Mouse (Mus musculus) hindbrain, embryonic 14.5 days (tissue): ENCODE data around the gene Nedd9. TPM values are rescaled to one million over a fixed set of nuclear protein-coding genes. Genes with fewer than 3 reads are reported as not detected.

Experiments
- ATAC-seq: fragments of 200-750 bp; cut with Nextera tagmentation; 2 replicates; pipeline ENCODE4 v1.8.0; 2017; ENCODE audit warnings: moderate number of reproducible peaks, mild to moderate bottlenecking, moderate TSS enrichment, moderate library complexity; ENCODE audit not compliant: low FRiP score
- DNase-seq: peaks from one replicate; pipeline ENCODE4 v3.0.0-alpha.2; 2015; ENCODE audit warnings: low spot score
- H3K27ac ChIP-seq: fragments of 300-500 bp; sonication (generic); 2 replicates; pipeline ENCODE4 v1.5.1; 2014; ENCODE audit warnings: mild to moderate bottlenecking, moderate library complexity
- H3K27me3 ChIP-seq: fragments of 300-500 bp; sonication (generic); 2 replicates; pipeline ENCODE4 v1.6.1; 2014; ENCODE audit warnings: mild to moderate bottlenecking, low read length, mixed read lengths; ENCODE audit not compliant: control insufficient read depth, insufficient read depth
- H3K36me3 ChIP-seq: fragments of 300-500 bp; sonication (generic); replicated peaks from 2 replicates; pipeline ENCODE4 v1.6.1; 2014; ENCODE audit not compliant: control insufficient read depth, insufficient read depth
- H3K4me1 ChIP-seq: fragments of 300-500 bp; sonication (generic); replicated peaks from 2 replicates; pipeline ENCODE4 v1.6.1; 2014; ENCODE audit warnings: antibody characterized with exemption, low read length, mixed read lengths; ENCODE audit not compliant: control insufficient read depth, insufficient read depth
- H3K4me2 ChIP-seq: fragments of 300-500 bp; sonication (generic); replicated peaks from 2 replicates; pipeline ENCODE4 v1.6.1; 2014; ENCODE audit warnings: mild to moderate bottlenecking, moderate library complexity
- H3K4me3 ChIP-seq: fragments of 300-500 bp; sonication (generic); replicated peaks from 2 replicates; pipeline ENCODE4 v1.5.1; 2014; ENCODE audit warnings: mild to moderate bottlenecking, low read length
- H3K9ac ChIP-seq: fragments of 300-500 bp; sonication (generic); 2 replicates; pipeline ENCODE4 v1.6.1; 2014
- H3K9me3 ChIP-seq: fragments of 300-500 bp; sonication (generic); 2 replicates; pipeline ENCODE4 v1.6.1; 2016; ENCODE audit warnings: low read length; ENCODE audit not compliant: control insufficient read depth
- WGBS: fragments of 180-500 bp; shearing (Covaris S2); extraction: QIAGEN DNeasy Blood & Tissue Kit; methylation state at CpG from one replicate; pipeline ENCODE4 v1.1.7; 2014; 5-methylcytosine and 5-hydroxymethylcytosine counted together
- polyA plus RNA-seq: library from polyadenylated mRNA; unstranded; fragments of >200 nt; fragmentation: Nextera tagmentation; extraction: Ambion mirVana; gene quantifications from 2 replicates; pipeline ENCODE4 v1.2.1, GENCODE M21; 2014

Nedd9 gene
- polyA plus RNA-seq, 1 experiment from 2014 or later, result 15.2 TPM

DNA sequence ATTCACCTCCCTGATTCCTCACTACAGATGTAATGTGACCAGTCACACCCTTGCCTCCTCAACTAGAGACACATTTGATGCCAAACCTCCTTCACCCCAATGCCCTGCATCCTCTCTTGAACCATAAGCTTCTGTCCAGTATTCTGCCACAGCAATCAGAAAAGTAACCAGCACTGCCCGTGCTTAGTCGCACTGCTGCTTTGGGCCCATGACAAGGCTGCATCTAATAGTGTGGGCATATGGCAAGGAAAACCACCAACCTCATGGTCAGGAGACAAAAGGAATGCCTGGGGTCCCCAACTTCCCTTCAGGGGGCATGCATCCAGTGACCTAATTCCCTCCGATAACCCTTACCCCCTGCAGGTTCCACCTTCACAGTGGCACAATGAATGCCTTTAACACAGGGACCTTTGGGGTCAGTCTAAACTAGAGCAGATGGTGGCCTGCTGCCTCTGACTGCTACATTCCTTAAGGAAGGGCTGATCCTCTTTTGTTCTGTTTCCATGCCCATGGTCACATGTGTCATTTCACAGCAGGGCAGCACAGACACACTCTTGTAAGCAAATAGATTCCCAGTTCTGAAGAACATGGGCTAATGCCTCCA, 4.7 kb downstream of the Nedd9 start:
- no peak overlapping the region for H3K9ac ChIP-seq
- no peak overlapping the region for H3K4me2 ChIP-seq
- ATAC-seq, result no peak
- H3K9me3 ChIP-seq, result no peaks in the 10 kb centered on the region
- H3K36me3 ChIP-seq, result no peaks in the 10 kb centered on the region
- H3K27ac ChIP-seq, result no peak overlapping the region
- H3K27me3 ChIP-seq, result no peaks in the 10 kb centered on the region
- 18% methylated on average over 3 of the region's 3 CpGs for WGBS
- no peak for DNase-seq
- no peaks in the 10 kb centered on the region for H3K4me1 ChIP-seq
- H3K4me3 ChIP-seq, result no peak overlapping the region

DNA sequence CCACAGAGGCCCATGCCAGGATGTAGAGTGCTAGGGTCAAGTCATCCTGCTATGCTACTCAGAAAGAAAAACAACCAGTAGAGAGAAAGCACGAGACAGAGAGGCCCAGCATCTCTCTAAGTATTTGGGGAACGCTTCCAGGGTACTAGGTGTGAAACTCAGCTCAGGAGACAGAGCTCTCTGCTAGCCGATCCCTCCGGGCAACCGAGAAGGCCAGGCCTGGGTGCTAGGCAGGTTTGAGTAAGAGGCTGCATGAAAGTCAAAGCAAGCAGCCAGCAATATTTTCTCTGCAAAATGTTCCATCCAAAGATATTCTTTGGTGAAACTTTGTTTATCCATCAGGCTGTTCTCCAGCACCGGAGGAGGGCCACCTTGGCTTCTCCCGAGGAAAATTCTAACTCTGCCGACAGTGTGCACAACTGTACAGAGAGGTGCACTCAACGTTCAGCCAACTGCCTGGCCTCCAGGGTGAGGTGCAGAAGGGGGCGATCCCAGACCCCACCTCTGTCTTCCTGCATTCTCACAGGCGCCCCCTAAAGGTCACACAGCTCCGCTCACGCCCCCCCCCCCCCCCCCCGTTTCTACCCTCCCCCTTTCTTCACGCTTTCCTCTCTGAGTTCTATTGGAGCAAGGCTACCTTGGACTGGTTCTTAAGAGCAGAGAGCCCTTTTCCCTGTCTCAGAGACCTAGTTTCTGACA, 7.3 kb downstream of the Nedd9 start:
- Histone ChIP-seq H3K36me3 (no peaks in the 10 kb centered on the region), H3K9me3 (no peaks in the 10 kb centered on the region), H3K27me3 (no peaks in the 10 kb centered on the region), H3K4me1 (no peaks in the 10 kb centered on the region), H3K27ac (no peak overlapping the region), H3K4me3 (no peak overlapping the region), H3K4me2 (no peak overlapping the region), H3K9ac (no peak overlapping the region)
- ATAC-seq (no peak), DNase-seq (no peak)
- 71% methylated on average over 12 of the region's 15 CpGs for WGBS

DNA sequence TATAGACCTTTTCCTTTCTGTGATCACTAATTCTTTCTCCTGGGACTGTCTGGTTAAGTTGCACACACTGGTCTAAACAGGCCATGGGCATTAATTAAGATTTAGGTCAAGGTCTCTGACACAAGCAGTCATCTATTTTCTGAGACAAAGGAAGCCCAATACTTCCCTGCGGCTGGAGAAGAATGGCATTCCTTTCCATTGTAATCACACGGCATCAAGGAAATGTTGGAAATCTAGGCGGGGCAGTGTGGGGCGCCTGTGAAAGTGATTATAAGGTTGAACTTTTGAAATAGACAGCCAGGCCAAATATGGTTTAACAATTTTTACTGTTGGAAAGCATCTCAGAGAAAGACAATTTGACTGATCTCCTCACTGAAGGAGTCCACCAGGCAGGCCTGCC, 10.9 kb downstream of the Nedd9 start:
- Histone ChIP-seq H3K4me1 (no peaks in the 10 kb centered on the region), H3K36me3 (no peaks in the 10 kb centered on the region), H3K27me3 (no peaks in the 10 kb centered on the region), H3K9ac (no peak overlapping the region), H3K9me3 (no peaks in the 10 kb centered on the region), H3K27ac (no peak overlapping the region), H3K4me3 (no peak overlapping the region), H3K4me2 (no peak overlapping the region)
- WGBS, result 23% methylated on average over 4 of the region's 4 CpGs
- no peak for DNase-seq
- ATAC-seq, result no peak

DNA sequence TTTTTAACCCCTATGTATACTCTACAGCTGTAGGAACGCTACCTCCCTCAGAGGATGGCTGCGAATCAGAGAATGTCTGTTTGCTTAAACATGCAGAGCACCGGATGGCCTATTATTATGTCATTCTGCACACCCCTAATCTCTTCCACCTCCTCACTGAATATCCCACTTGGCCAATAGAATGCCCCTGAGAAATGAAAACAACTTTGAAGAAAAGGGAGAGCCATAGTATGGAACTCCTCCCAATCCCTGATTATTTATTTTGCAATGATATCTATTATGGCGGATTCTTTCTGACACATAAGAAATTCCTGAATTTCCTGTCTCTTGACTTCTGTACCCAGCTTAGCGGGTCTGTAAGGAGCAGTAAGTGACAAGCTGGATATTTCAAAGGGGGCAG, 12.8 kb downstream of the Nedd9 start:
- Histone ChIP-seq H3K4me1 (no peaks in the 10 kb centered on the region), H3K9me3 (no peaks in the 10 kb centered on the region), H3K4me3 (no peak overlapping the region), H3K27me3 (no peaks in the 10 kb centered on the region), H3K9ac (no peak overlapping the region), H3K4me2 (no peak overlapping the region), H3K27ac (no peak overlapping the region), H3K36me3 (no peaks in the 10 kb centered on the region)
- ATAC-seq (no peak), DNase-seq (no peak)
- WGBS, result 91% methylated on average over 5 of the region's 5 CpGs

DNA sequence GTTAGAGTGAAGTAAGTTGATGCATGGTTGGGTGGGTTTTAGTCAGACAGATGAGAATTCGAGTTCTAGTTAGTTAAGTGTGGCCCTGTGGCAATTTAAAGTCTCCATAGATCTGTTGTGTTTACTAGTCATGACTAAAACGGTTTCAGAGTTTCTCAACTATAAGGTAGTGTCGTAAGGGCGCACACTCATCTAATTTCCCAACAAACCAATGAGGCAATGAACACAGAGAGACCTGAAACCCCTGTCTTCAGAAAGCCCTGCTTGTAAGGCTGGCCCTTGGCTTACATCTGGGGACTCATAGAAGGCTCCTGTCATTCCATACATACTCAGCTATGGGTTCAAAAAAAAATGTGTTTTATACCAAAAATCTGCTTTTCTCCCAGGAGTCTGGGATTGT, 13.7 kb downstream of the Nedd9 start:
- no peak overlapping the region for H3K4me2 ChIP-seq
- DNase-seq (no peak), ATAC-seq (no peak)
- WGBS, result 86% methylated on average over 4 of the region's 4 CpGs
- no peaks in the 10 kb centered on the region for H3K27me3 ChIP-seq
- no peaks in the 10 kb centered on the region for H3K4me1 ChIP-seq
- no peak overlapping the region for H3K9ac ChIP-seq
- no peaks in the 10 kb centered on the region for H3K9me3 ChIP-seq
- H3K4me3 ChIP-seq, result no peak overlapping the region
- H3K27ac ChIP-seq, result no peak overlapping the region
- no peaks in the 10 kb centered on the region for H3K36me3 ChIP-seq

DNA sequence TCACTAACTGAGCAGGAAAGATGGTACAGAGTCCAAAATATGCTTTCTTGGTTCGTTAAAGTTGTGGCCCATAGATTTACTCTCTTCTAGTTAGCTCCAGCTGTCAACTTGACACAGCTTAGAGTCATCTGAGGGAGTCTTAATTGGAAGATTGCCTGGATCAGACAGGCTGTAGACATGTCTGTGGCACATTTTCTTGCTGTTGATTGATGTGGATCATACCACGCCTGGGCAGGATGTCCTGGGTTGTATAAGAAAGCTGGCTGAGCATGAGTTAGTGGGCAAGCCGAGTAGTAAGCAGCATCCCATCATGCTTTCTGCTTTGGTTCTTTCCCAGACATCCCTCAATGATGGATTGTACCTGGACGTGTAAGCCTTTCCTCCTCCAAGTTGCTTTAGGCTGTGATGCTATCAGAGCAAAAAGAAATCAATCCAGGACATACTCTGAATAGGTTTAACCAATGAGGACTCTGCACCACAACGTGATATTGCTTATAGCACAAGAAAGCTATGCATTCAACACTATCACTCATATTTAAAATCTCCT, 14.2 kb downstream of the Nedd9 start:
- no peak overlapping the region for H3K4me2 ChIP-seq
- no peak overlapping the region for H3K4me3 ChIP-seq
- WGBS, result 79% methylated on average over 5 of the region's 5 CpGs
- no peaks in the 10 kb centered on the region for H3K9me3 ChIP-seq
- no peak overlapping the region for H3K27ac ChIP-seq
- H3K27me3 ChIP-seq, result no peaks in the 10 kb centered on the region
- H3K4me1 ChIP-seq, result no peaks in the 10 kb centered on the region
- H3K9ac ChIP-seq, result no peak overlapping the region
- DNase-seq, result no peak
- ATAC-seq, result no peak
- H3K36me3 ChIP-seq, result no peaks in the 10 kb centered on the region

DNA sequence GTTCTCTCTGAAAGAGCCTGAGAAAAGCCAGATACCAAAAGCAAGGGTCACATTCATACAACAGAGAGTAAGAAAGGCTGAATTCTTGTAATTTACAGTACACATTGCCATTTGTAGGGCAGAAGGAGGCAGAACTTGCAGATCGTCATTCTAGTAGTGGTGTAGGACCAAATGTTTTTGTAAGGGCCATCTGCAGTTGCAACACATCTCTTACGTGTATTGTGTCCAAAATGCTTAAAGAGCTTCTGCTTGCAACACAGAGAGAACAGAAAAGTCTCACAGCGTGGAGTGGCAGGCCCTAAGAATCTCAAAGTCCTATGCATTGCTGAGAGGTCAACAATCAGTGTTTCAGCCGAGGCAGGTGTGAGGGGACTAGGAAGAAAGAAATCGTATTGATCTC, 18.9 kb downstream of the Nedd9 start:
- H3K27ac ChIP-seq, result no peak overlapping the region
- WGBS, result 85% methylated on average over 5 of the region's 5 CpGs
- H3K4me3 ChIP-seq, result no peak overlapping the region
- DNase-seq (no peak), ATAC-seq (no peak)
- H3K4me2 ChIP-seq, result no peak overlapping the region
- no peaks in the 10 kb centered on the region for H3K9me3 ChIP-seq
- H3K9ac ChIP-seq, result no peak overlapping the region
- no peaks in the 10 kb centered on the region for H3K27me3 ChIP-seq
- no peaks in the 10 kb centered on the region for H3K36me3 ChIP-seq
- no peaks in the 10 kb centered on the region for H3K4me1 ChIP-seq

DNA sequence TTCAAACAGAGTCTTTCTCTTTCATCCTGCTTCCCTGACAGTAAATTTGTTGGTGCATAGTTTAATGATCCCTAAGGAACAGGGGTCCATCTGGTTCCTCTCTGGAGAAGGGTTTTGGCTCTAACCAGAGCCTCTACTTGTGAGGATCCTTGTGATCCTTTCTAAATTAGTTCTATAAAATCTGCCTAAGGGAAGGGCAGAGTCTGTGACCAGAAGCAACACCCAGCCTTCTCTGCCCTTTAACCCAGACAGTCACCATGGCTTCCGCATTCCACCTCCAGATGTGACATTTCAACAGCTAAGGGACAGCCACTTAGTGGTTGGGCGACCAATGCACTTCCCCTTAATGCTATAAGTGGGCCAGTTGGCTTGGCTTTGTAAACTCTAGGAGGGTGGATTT, 20.1 kb downstream of the Nedd9 start:
- WGBS, result 86% methylated on average over 2 of the region's 2 CpGs
- no peak overlapping the region for H3K27ac ChIP-seq
- H3K36me3 ChIP-seq, result no peaks in the 10 kb centered on the region

DNA sequence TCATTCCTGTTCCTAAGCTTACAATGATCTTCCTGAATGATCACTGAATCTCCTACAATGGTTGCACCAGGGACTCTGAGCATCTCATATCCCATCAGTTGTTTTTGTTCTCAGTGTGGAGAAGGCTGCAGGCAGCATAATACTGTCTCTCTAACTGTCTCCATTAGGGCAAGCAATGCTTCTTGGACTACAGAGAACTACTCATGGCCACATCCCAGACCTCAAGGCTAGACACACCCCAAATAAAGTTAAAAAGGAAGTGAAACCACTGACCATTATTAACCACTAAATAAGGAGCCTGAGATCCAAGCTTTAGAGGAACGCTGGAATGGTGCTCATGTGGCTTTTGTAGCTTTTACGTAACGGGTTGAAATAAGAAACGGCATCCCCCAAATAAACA, 20.5 kb downstream of the Nedd9 start:
- Histone ChIP-seq H3K9ac (no peak overlapping the region), H3K4me1 (no peaks in the 10 kb centered on the region), H3K36me3 (no peaks in the 10 kb centered on the region), H3K9me3 (no peaks in the 10 kb centered on the region), H3K4me3 (no peak overlapping the region), H3K27me3 (no peaks in the 10 kb centered on the region), H3K4me2 (no peak overlapping the region), H3K27ac (peak overlapping the region; percentile 44; the same call in 1 of the 2 replicates)
- ATAC-seq, result no peak
- 76% methylated on average over 4 of the region's 4 CpGs for WGBS
- DNase-seq, result no peak

More for the DNA sequence above, 20.1 kb downstream of the Nedd9 start:
- no peaks in the 10 kb centered on the region for H3K4me1 ChIP-seq
- no peak for ATAC-seq
- no peak overlapping the region for H3K4me3 ChIP-seq
- DNase-seq, result no peak
- no peaks in the 10 kb centered on the region for H3K27me3 ChIP-seq
- no peak overlapping the region for H3K9ac ChIP-seq
- no peaks in the 10 kb centered on the region for H3K9me3 ChIP-seq
- H3K4me2 ChIP-seq, result no peak overlapping the region
